Mouse (Mus musculus): ENCODE results near the gene Tmprss11g.

DNA sequence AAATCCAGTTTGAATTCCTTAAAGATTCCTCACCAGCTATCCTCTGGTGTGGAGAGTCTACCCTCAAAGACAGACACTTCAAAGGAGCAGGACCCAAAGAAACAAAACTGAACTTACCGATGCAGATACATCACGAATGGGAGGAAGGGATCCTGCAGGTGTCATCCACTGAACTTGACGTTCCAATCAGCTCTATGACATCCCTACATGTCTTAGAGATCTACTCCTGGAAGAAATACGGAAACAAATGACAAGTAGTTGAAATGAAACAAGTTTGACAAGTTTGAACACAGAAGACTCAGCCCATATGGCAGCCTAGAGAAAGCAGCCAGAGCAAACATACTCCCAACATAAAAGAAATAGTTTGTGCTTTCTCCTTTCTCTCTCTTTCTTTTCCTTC is 49.5 kb downstream of the Tmprss11g start, which contains the start of gene Tmprss11a:
- TF ChIP-seq CTCF (IDR thresholded peaks at IDR 0.05; ENCODE audit: control insufficient read depth, insufficient read depth, insufficient replicate concordance, low read depth, low read length) (no peak), POLR2A (IDR thresholded peaks at IDR 0.05; ENCODE audit: control insufficient read depth, low read depth, low read length) (no peak)

Data from testis, adult 2 months (tissue).